Mouse (Mus musculus): ENCODE measurements around the gene Krt87. TPM values are rescaled to one million over a fixed set of nuclear protein-coding genes. Genes with fewer than 3 reads are reported as not detected.

The Krt87 gene
- polyA plus RNA-seq, 1 experiment from 2014 or later = not detected

DNA sequence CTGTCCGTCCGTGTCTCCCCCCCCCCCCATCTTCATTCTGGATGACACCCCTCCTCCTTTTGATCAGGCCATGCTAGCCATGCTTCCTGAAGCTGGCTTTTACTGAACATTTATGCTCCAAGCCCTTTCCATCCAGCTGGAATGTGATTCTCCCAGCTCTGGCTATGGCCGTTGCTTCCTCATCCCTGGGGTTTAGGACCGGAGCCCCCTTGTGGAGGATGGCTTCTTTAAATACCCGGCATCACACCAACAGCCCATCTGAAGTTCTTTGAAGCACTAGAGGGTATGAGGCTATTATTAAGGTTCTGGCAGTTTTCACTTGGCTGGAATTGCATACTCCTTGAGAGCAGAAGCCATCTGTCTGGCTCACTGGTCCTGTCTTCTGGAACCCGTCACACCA, 17.7 kb downstream of the Krt87 start:
- CTCF ChIA-PET = interaction anchor here (1.1 kb wide), 1 partner anchor 80 kb away, joined by 3 read pairs; no protein-coding TSS in a partner anchor
- no peaks in the 10 kb centered on the region for H3K27me3 ChIP-seq
- in situ Hi-C loops (cut with MboI; ENCODE audit: low pct_unique_long_range_greater_than_20kb) = no loop called here
- TF ChIP-seq CTCF (IDR thresholded peaks at IDR 0.05) = no peak
- POLR2A ChIA-PET = interaction anchor here (0.6 kb wide), 1 partner anchor 830 kb away, joined by 4 read pairs; no protein-coding TSS in a partner anchor
- ATAC-seq = no peak
- DNase-seq (ENCODE audit: low read depth, low spot score) = no peak

DNA sequence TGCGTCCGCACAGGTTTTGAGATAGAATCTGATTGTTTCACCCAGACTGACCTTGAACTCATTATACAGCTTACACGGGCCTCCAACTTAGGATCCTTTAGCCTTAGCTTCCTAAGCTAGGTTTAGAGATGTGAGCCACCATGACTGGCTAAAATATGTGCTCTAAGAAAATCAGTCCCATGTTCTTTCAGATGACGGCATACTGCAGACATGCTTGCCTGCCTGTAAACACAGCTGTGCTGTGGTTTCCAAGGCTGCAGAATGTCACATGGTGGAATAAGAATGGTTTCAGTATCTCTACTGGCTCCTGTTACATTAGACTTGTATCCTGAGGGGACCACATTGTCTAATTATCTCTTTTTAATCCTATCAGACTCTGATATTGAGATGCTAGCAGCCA, 19.7 kb downstream of the Krt87 start:
- POLR2A ChIA-PET = no interaction called here
- DNase-seq (ENCODE audit: low read depth, low spot score) (no peak), ATAC-seq (no peak)
- CTCF ChIA-PET = no interaction called here
- TF ChIP-seq CTCF (IDR thresholded peaks at IDR 0.05) = no peak
- H3K27me3 ChIP-seq = no peaks in the 10 kb centered on the region
- in situ Hi-C loops (cut with MboI; ENCODE audit: low pct_unique_long_range_greater_than_20kb) = no loop called here

DNA sequence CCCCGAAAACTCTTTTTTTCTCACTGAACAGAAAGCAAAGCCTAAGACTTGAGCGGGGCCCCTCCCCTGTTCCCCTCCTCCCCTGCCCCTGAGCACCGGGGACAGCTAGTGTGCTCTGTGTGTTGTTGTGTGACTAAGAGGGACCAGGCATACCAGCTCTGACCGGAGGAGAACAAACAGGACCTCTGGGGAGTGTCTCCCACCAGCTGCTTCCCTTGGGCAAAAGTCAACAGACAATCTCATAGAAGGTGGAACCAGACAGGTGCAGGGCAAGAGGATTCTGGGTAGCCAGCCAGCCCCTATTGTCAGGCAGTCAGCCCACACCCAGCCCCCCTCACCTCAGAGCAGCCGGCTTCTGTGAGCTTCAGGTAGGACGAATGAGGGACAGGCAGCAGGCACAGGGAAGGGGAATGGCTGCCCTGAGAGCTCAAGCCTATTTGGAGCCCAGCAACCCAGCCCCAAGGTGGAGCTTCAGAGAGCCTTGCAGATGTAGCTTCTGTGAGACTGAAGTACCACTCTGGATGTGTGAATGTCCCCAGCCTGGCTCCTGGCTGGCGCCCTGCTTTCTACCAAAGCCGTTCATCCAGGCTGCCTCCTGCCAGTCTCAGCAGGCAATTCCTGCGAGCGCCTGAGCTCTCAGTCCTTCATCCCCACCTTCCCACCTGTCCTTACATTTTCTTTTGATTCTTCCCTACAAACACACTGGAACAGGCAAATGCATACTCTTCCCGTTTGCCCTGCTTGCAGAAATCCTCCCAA, 23.6 kb downstream of the Krt87 start:
- ATAC-seq = no peak
- no peak for TF ChIP-seq CTCF (IDR thresholded peaks at IDR 0.05)
- DNase-seq (ENCODE audit: low read depth, low spot score) = no peak
- POLR2A ChIA-PET = interaction anchor here (0.5 kb wide), 1 partner anchor 453 kb away, joined by 3 read pairs; no protein-coding TSS in a partner anchor
- CTCF ChIA-PET = interaction anchor here (1.3 to 2.3 kb wide), 3 partner anchors 14 to 73 kb away, joined by 3 to 8 read pairs (median 3); no protein-coding TSS in a partner anchor
- no peaks in the 10 kb centered on the region for H3K27me3 ChIP-seq
- in situ Hi-C loops (cut with MboI; ENCODE audit: low pct_unique_long_range_greater_than_20kb) = no loop called here

- ATAC-seq = no peak
- CTCF ChIA-PET = interaction anchor here (1.6 kb wide), 1 partner anchor 29 kb away, joined by 3 read pairs; no protein-coding TSS in a partner anchor
- TF ChIP-seq CTCF (IDR thresholded peaks at IDR 0.05) = no peak
- POLR2A ChIA-PET = no interaction called here
- DNase-seq (ENCODE audit: low read depth, low spot score) = no peak
- in situ Hi-C loops (cut with MboI; ENCODE audit: low pct_unique_long_range_greater_than_20kb) = no loop called here
- H3K27me3 ChIP-seq = no peaks in the 10 kb centered on the region
Measured at GRCm38 (mm10) chr15:101413916-101414635, 24.5 kb downstream of the Krt87 start.

DNA sequence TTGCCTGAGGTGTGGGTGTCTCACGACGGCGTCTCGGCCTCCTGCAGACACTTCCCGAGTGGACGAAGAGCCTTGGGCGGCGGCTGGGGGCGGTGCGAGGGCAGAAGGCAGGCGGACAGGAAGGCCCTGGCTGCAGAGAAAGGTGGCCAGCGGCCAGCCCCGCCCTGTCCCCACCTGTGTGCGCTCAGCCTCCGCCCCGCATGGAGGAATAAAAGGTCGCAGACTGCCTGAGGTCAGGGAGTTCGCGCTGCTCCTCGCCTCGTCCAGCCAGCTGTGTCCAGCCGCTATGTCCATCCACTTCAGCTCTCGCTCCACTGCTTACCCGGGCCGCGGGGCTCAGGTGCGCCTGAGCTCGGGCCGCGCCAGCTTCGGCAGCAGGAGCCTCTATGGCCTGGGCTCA, 26.4 kb downstream of the Krt87 start:
- in situ Hi-C loops (cut with MboI; ENCODE audit: low pct_unique_long_range_greater_than_20kb) = no loop called here
- no peak for DNase-seq (ENCODE audit: low read depth, low spot score)
- no peaks in the 10 kb centered on the region for H3K27me3 ChIP-seq
- no peak for TF ChIP-seq CTCF (IDR thresholded peaks at IDR 0.05)
- ATAC-seq = no peak
- POLR2A ChIA-PET = no interaction called here
- CTCF ChIA-PET = no interaction called here

GRCm38 (mm10) chr15:101410775-101411174, 27.8 kb downstream of the Krt87 start, which contains the start of gene Krt7:
TSS of gene Krt7 (plus strand) at chr15:101411043.
- CTCF ChIA-PET = interaction anchor here (1.1 kb wide), 1 partner anchor 69 kb away, joined by 3 read pairs; no protein-coding TSS in a partner anchor
- ATAC-seq = peak; percentile 36
- POLR2A ChIA-PET = no interaction called here
- DNase-seq (ENCODE audit: low read depth, low spot score) = no peak
- in situ Hi-C loops (cut with MboI; ENCODE audit: low pct_unique_long_range_greater_than_20kb) = no loop called here
- TF ChIP-seq CTCF (IDR thresholded peaks at IDR 0.05) = no peak
- no peaks in the 10 kb centered on the region for H3K27me3 ChIP-seq

GRCm38 (mm10) chr15:101398269-101398668, 40.3 kb downstream of the Krt87 start:
- CTCF ChIA-PET = interaction anchor here (1.1 kb wide), 1 partner anchor 10 kb away, joined by 4 read pairs; no protein-coding TSS in a partner anchor
- ATAC-seq (no peak), DNase-seq (ENCODE audit: low read depth, low spot score) (no peak)
- TF ChIP-seq CTCF (IDR thresholded peaks at IDR 0.05) = no peak
- no peaks in the 10 kb centered on the region for H3K27me3 ChIP-seq
- in situ Hi-C loops (cut with MboI; ENCODE audit: low pct_unique_long_range_greater_than_20kb) = no loop called here
- POLR2A ChIA-PET = no interaction called here

GRCm38 (mm10) chr15:101397683-101398082, 40.9 kb downstream of the Krt87 start:
- ChIA-PET POLR2A (no interaction called here), CTCF (interaction anchor here (1.1 kb wide), 1 partner anchor 9 kb away, joined by 4 read pairs; no protein-coding TSS in a partner anchor)
- no peak for TF ChIP-seq CTCF (IDR thresholded peaks at IDR 0.05)
- H3K27me3 ChIP-seq = no peaks in the 10 kb centered on the region
- in situ Hi-C loops (cut with MboI; ENCODE audit: low pct_unique_long_range_greater_than_20kb) = no loop called here
- ATAC-seq (no peak), DNase-seq (ENCODE audit: low read depth, low spot score) (no peak)

GRCm38 (mm10) chr15:101396921-101397320, 41.7 kb downstream of the Krt87 start:
- CTCF ChIA-PET = interaction anchor here (0.9 to 1.4 kb wide), 2 partner anchors 14 to 55 kb away, joined by 3 read pairs; no protein-coding TSS in a partner anchor
- POLR2A ChIA-PET = no interaction called here
- DNase-seq (ENCODE audit: low read depth, low spot score) (no peak), ATAC-seq (no peak)
- no peak for TF ChIP-seq CTCF (IDR thresholded peaks at IDR 0.05)
- H3K27me3 ChIP-seq = no peaks in the 10 kb centered on the region
- in situ Hi-C loops (cut with MboI; ENCODE audit: low pct_unique_long_range_greater_than_20kb) = no loop called here

DNA sequence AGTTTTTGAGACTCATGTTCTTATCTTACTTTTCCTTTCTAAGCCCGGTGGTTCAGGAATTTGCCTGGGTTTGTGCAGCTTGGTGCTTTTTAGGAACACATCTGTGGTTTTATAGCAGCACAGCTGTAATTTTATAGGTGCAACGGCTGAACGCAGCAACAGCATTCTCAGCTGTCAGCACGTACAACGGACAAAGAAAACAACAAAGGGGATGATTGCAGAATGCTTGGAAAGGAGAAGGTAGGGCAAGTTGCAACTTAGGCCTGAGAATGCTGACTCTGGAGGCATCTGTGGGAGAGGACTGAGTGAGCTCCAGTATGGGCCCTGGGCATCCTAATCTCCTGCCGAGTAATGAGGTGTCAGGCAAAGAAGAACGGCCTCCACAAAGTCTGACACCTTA, 42.1 kb downstream of the Krt87 start:
- ATAC-seq (no peak), DNase-seq (ENCODE audit: low read depth, low spot score) (no peak)
- in situ Hi-C loops (cut with MboI; ENCODE audit: low pct_unique_long_range_greater_than_20kb) = no loop called here
- no peak for TF ChIP-seq CTCF (IDR thresholded peaks at IDR 0.05)
- no peaks in the 10 kb centered on the region for H3K27me3 ChIP-seq
- ChIA-PET CTCF (interaction anchor here (0.9 to 1.4 kb wide), 2 partner anchors 13 to 54 kb away, joined by 3 read pairs; no protein-coding TSS in a partner anchor), POLR2A (no interaction called here)

GRCm38 (mm10) chr15:101394908-101395307, 43.7 kb downstream of the Krt87 start:
- DNase-seq (ENCODE audit: low read depth, low spot score) (no peak), ATAC-seq (no peak)
- in situ Hi-C loops (cut with MboI; ENCODE audit: low pct_unique_long_range_greater_than_20kb) = no loop called here
- ChIA-PET CTCF (interaction anchor here (1.2 to 1.5 kb wide), 2 partner anchors 10 to 102 kb away, joined by 3 to 5 read pairs; no protein-coding TSS in a partner anchor), POLR2A (no interaction called here)
- no peaks in the 10 kb centered on the region for H3K27me3 ChIP-seq
- TF ChIP-seq CTCF (IDR thresholded peaks at IDR 0.05) = no peak
